Mouse (Mus musculus) mature B cell (primary cell): Measurements from ENCODE around the gene Gm28308.

ENCODE experiments used
- in situ Hi-C: fragments of 300-500 bp; cut with MboI; formaldehyde crosslinking; loops from 2 replicates; pipeline ENCODE4 v1.14.3; 2019

The Gm28308 gene

DNA sequence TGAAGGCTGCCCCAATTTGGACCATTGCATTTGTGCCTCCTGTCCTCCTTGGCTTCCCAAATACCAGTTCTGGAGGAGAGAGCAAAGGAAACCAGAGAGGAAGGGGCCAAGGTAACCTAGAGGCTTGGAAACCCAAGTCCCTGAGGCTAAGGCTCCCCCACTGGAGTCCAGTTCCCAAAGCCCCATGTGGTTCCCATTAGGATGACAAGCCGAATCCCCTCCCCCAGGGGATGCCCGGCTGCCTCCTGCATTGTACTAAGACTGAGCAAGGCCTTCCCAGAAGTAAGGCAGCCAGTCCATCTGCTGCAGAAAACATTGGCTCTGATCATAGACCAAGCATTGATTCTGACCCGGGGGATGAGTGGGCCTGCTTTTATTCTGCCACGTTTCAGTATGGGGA, 41.8 kb downstream of the Gm28308 start:
- in situ Hi-C loops = no loop called here

DNA sequence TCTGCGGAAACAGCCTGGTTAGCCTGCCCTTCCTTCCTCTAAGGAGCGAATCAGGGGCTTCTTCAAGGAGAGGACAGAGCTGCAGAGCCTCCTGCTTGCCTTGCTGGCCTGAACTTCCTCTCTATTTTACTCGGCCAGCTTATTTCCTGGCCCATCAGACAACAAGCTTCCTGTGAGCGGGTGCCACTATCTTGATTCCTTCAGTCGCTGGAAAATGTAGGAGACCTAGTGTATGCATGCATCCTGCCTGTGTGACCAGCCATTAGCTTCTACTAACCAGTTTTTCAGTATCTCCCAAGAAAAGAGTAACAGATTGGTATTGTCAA, 42.3 kb downstream of the Gm28308 start:
- in situ Hi-C loops = no loop called here

DNA sequence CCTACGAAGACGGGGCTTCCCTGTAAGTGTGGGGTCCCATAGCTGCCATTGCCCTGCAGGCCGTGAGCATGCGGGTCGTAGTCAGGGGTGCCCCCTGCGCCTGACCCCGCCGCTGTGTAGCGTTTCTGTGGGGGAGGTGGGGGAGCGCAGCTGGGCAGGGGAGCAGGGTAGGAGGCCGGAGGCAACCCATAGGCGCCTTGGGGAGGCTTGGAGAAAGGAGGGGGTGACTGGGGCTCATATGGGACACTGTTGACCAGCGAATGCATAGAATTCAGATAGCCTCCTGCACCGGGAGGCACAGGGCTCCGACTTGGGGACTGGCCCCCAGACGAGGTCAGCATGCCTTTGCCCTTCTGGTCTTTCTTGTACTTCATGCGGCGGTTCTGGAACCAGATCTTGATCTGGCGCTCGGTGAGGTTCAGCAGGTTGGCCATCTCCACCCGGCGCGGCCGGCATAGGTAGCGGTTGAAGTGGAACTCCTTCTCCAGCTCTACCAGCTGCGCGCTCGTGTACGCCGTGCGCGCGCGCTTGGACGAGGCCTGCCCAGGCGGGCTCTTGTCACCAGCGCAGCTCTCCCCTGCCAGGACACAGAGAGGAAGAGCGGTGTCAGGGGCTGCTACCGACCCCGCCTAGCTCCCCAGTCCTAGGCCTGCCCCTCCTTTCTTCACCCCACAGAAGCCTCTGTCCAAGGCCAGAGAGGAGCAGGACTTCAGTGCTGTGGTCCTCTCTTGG, 42.8 kb downstream of the Gm28308 start:
- in situ Hi-C loops = no loop called here

GRCm38 (mm10) chr6:52169499-52170165, 43.5 kb downstream of the Gm28308 start:
- in situ Hi-C loops = no loop called here

- in situ Hi-C loops = no loop called here
These were observed 44.7 kb downstream of the Gm28308 start for GRCm38 (mm10) chr6:52168191-52169055.

- in situ Hi-C loops = no loop called here
These were observed 45.4 kb downstream of the Gm28308 start for GRCm38 (mm10) chr6:52167736-52168161.

GRCm38 (mm10) chr6:52167176-52167575, 46.0 kb downstream of the Gm28308 start:
- in situ Hi-C loops = no loop called here

- in situ Hi-C loops = no loop called here
These were observed 46.6 kb downstream of the Gm28308 start for GRCm38 (mm10) chr6:52166431-52167077.

GRCm38 (mm10) chr6:52165441-52166370, 47.4 kb downstream of the Gm28308 start:
- in situ Hi-C loops = no loop called here

DNA sequence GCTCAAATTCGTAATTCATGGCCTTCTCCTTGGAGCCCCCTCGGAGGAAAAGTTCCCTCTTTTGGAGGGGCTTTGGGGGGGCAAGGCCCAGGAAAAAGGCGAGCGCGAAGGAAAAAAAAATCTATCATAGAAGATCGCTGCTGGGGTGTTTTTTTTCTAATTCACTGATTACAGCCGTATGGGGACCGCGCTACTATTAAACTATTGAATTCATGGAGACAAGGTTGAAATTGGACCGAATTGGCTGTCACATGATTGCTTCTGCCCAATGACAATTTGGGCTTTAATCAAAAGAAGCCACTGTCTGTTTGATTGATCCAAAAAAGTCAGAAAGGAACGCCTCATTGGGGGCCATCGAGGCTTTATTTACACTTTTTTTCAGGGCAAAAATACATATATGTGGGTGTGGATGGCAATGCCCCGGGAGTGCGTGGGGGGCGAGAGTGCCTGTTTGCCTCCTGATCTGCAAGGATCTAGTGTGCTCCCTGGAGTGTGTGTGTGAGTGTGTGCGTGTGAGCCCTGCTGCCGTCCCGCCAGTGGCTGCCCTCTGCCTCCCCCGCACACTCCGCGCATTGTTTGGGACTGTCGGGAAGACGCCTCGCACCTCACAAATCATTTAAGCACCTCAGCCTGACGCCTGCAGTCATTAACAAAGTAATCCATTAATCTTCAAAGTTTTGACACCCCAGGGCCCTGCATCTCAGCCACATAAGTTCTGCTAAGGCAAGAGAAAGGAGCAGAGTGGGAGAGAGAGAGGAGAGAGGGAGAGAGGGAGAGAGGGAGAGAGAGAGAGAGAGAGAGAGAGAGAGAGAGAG, 48.3 kb downstream of the Gm28308 start, which contains the start of gene Hoxa2:
Gene Hoxa2 (minus strand): TSS at position 206 of the 815 bp plus-strand sequence.
- in situ Hi-C loops = no loop called here

DNA sequence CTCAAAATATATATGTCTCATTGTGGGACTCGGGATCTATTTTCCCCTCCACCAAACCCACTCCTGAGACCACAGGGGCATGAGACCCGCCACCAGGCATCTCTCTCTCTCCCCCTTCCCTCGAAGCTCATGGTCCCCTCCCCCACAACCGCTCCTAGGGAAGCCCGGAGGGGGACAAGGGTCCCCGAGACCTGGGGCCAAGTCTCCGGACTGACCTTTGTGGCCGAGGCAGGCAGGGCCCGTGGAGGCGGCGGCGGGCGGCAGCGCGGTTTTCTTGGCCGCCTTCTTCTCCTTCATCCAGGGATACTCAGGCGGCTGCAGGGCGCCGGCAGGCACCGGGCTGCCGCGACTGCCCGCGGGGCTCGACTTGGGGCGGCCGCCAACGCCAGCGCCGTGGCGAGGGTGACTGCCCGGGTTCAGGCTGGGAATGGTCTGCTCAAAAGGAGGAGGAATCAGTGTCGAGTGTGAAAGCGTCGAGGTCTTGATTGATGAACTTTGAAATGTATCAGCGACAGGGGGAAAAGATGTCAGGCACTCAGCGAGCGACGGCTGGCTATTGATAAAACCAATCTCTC, 49.0 kb downstream of the Gm28308 start:
- in situ Hi-C loops = no loop called here

DNA sequence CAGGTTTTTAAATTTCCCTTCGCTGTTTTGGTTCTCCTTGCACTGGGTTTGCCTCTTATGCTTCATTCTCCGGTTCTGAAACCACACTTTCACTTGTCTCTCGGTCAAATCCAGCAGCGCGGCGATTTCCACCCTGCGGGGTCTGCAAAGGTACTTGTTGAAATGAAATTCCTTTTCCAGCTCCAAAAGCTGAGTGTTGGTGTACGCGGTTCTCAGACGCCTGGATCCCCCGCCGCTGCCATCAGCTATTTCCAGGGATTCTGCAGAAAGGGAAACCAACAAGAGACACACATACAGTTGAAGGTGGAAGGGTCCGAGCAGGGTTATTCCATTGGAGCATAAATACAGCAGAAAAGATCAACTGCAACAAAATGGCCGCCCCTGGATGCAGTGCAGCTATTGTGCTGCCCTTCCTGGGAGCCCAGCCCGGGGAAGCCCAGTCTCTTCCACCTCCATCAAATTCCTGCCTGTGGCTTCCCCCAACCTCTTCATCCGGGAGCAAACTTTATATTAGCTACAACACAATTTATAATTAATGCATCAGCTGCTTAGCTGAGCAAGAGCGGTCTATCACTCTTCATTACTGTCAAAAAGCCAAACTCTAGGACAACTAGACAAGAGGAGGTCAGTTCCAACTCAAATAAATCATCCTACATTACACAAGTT, 49.6 kb downstream of the Gm28308 start:
- in situ Hi-C loops = no loop called here

DNA sequence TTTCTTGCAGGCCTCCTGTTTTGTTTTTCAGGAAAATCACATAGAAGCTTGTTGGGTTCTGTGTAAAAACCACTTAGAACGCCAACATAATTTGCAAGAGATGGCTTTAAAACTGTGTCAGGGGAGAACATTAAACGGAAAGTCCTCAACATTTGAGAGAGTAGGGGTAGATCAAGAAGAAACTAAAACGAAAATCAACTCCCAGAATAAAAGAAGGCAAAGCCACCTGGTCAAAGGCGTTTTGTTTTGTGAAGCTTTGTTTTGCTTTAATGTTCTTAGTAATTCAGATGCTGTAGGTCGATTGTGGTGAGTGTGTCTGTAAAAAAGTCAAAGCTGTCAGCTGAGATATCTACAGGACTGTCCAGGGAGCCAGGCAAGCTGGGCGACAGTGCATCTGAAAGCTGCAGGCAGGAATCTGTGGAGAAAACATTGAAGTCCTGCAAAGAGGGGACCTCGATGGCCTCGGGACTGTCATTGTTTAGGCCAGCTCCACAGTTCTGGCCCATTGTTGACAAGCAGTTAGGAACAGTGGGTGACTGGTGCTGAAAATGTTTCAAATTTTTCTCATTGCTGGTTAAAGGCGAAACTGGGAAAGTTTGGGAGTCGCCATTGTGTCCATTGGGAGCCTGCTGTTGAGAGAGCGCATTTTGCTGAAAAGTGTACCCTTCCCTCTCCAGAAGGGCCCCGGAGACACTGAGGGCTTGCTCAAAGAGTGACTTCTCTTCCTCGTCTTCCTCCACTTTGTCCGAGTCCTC, 50.4 kb downstream of the Gm28308 start:
- in situ Hi-C loops = no loop called here

DNA sequence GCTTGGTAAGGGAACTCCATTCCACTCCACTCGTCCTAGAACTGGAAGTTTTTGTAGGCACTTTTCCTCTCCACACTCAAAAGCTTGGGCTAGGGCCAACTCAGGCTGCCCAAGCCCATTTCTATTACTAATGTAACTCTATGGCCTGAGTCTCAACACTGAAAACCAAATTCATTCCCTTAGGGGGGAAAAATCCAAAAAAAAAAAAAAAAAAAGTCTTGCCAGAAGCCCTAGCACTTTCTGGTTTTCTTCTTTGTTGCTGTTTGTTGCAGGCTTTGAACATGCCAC, 51.1 kb downstream of the Gm28308 start:
- in situ Hi-C loops = no loop called here

GRCm38 (mm10) chr6:52161336-52162092, 51.6 kb downstream of the Gm28308 start:
- in situ Hi-C loops = no loop called here

- in situ Hi-C loops = no loop called here
These were observed 52.4 kb downstream of the Gm28308 start for GRCm38 (mm10) chr6:52160511-52161335.

- in situ Hi-C loops = no loop called here
These were observed 53.2 kb downstream of the Gm28308 start for GRCm38 (mm10) chr6:52159979-52160378.
